Mouse (Mus musculus) lung, embryonic 14.5 days (tissue): ENCODE results near the gene Lypd5. TPM values are rescaled to one million over a fixed set of nuclear protein-coding genes. Genes with fewer than 3 reads are reported as not detected.
A peak's percentile ranks its signal among the peaks of the same experiment; 100 is the strongest.

ENCODE experiments used
- ATAC-seq: fragments of 200-750 bp; cut with Nextera tagmentation; 2 replicates; pipeline ENCODE4 v1.8.0; 2017; ENCODE audit warnings: mild to moderate bottlenecking, moderate TSS enrichment, moderate library complexity; ENCODE audit not compliant: insufficient read depth
- DNase-seq: peaks from one replicate; pipeline ENCODE4 v3.0.0-alpha.2; 2015
- H3K27ac ChIP-seq: fragments of 300-500 bp; sonication (generic); 2 replicates; pipeline ENCODE4 v1.5.1; 2014; ENCODE audit warnings: low read depth, mild to moderate bottlenecking, moderate library complexity
- H3K27me3 ChIP-seq: fragments of 300-500 bp; sonication (generic); 2 replicates; pipeline ENCODE4 v1.6.1; 2014; ENCODE audit warnings: low read length, control low read depth; ENCODE audit not compliant: insufficient read depth
- H3K36me3 ChIP-seq: fragments of 300-500 bp; sonication (generic); 2 replicates; pipeline ENCODE4 v1.6.1; 2014; ENCODE audit warnings: control low read depth; ENCODE audit not compliant: insufficient read depth
- H3K4me1 ChIP-seq: fragments of 300-500 bp; sonication (generic); 2 replicates; pipeline ENCODE4 v1.6.1; 2014; ENCODE audit warnings: antibody characterized with exemption, control low read depth; ENCODE audit not compliant: insufficient read depth
- H3K4me2 ChIP-seq: fragments of 300-500 bp; sonication (generic); 2 replicates; pipeline ENCODE4 v1.6.1; 2014; ENCODE audit warnings: mild to moderate bottlenecking
- H3K4me3 ChIP-seq: fragments of 300-500 bp; sonication (generic); 2 replicates; pipeline ENCODE4 v1.5.1; 2014; ENCODE audit warnings: low read depth, low read length
- H3K9ac ChIP-seq: fragments of 300-500 bp; sonication (generic); 2 replicates; pipeline ENCODE4 v1.6.1; 2014
- H3K9me3 ChIP-seq: fragments of 300-500 bp; sonication (generic); 2 replicates; pipeline ENCODE4 v1.6.1; 2016; ENCODE audit warnings: low read depth, low read length, control low read depth
- CTCF ChIP-seq: IDR thresholded peaks from 2 replicates; pipeline ENCODE4 v1.5.1; 2016; ENCODE audit warnings: antibody characterized with exemption, low read depth
- WGBS: fragments of 180-500 bp; shearing (Covaris S2); extraction: QIAGEN DNeasy Blood & Tissue Kit; methylation state at CpG from one replicate; pipeline ENCODE4 v1.1.7; 2014; 5-methylcytosine and 5-hydroxymethylcytosine counted together
- polyA plus RNA-seq: library from polyadenylated mRNA; unstranded; fragments of >200 nt; fragmentation: Nextera tagmentation; extraction: Ambion mirVana; gene quantifications from 2 replicates; pipeline ENCODE4 v1.2.1, GENCODE M21; 2014

Gene Lypd5
- polyA plus RNA-seq, 1 experiment from 2014 or later, result not detected

GRCm38 (mm10) chr7:24359269-24359668, 10.3 kb downstream of the Lypd5 start:
- TF ChIP-seq CTCF, result no peak
- H3K4me2 ChIP-seq, result no peak overlapping the region
- ATAC-seq (no peak), DNase-seq (peak; percentile 84)
- no peaks in the 10 kb centered on the region for H3K27me3 ChIP-seq
- H3K9ac ChIP-seq, result no peak overlapping the region
- no peaks in the 10 kb centered on the region for H3K9me3 ChIP-seq
- H3K4me3 ChIP-seq, result no peak overlapping the region
- no peaks in the 10 kb centered on the region for H3K36me3 ChIP-seq
- H3K27ac ChIP-seq, result no peak overlapping the region
- H3K4me1 ChIP-seq, result no peaks in the 10 kb centered on the region
- 18% methylated on average over 9 of the region's 9 CpGs for WGBS

- no peak overlapping the region for H3K4me3 ChIP-seq
- no peaks in the 10 kb centered on the region for H3K4me1 ChIP-seq
- TF ChIP-seq CTCF, result peak; percentile 42; the same call in 1 of the 2 replicates
- WGBS, result 58% methylated on average over 4 of the region's 4 CpGs
- H3K27me3 ChIP-seq, result no peaks in the 10 kb centered on the region
- H3K9me3 ChIP-seq, result no peaks in the 10 kb centered on the region
- H3K27ac ChIP-seq, result no peak overlapping the region
- no peak overlapping the region for H3K4me2 ChIP-seq
- no peak for ATAC-seq
- H3K36me3 ChIP-seq, result no peaks in the 10 kb centered on the region
- no peak for DNase-seq
- H3K9ac ChIP-seq, result no peak overlapping the region
Observed at GRCm38 (mm10) chr7:24361001-24361400, 12.0 kb downstream of the Lypd5 start.

- TF ChIP-seq CTCF, result peak; percentile 47
- Histone ChIP-seq H3K4me2 (no peak overlapping the region), H3K27ac (no peak overlapping the region), H3K4me3 (no peak overlapping the region), H3K9ac (no peak overlapping the region), H3K36me3 (no peaks in the 10 kb centered on the region), H3K9me3 (no peaks in the 10 kb centered on the region), H3K27me3 (no peaks in the 10 kb centered on the region), H3K4me1 (no peaks in the 10 kb centered on the region)
- DNase-seq (peak; percentile 31), ATAC-seq (no peak)
- 22% methylated on average over 7 of the region's 7 CpGs for WGBS
Observed at GRCm38 (mm10) chr7:24363228-24363627, 14.2 kb downstream of the Lypd5 start.

- Histone ChIP-seq H3K27ac (no peak overlapping the region), H3K9me3 (no peaks in the 10 kb centered on the region), H3K4me3 (no peak overlapping the region), H3K9ac (no peak overlapping the region), H3K36me3 (no peaks in the 10 kb centered on the region), H3K27me3 (no peaks in the 10 kb centered on the region), H3K4me1 (no peaks in the 10 kb centered on the region), H3K4me2 (no peak overlapping the region)
- DNase-seq (peak; percentile 94), ATAC-seq (peak; percentile 57; the same call in 1 of the 2 replicates)
- WGBS, result 24% methylated on average over 10 of the region's 10 CpGs
- peak; percentile 91 for TF ChIP-seq CTCF
Observed at GRCm38 (mm10) chr7:24364827-24365226, 15.8 kb downstream of the Lypd5 start.

GRCm38 (mm10) chr7:24365258-24366014, 16.4 kb downstream of the Lypd5 start:
- H3K9ac ChIP-seq, result no peak overlapping the region
- ATAC-seq, result no peak

GRCm38 (mm10) chr7:24366716-24367632, 18.0 kb downstream of the Lypd5 start:
- H3K27me3 ChIP-seq, result no peaks in the 10 kb centered on the region
- H3K9me3 ChIP-seq, result no peaks in the 10 kb centered on the region
- no peak for ATAC-seq
- no peak overlapping the region for H3K27ac ChIP-seq
- WGBS, result 64% methylated on average over 15 of the region's 15 CpGs
- H3K36me3 ChIP-seq, result no peaks in the 10 kb centered on the region
- no peak for TF ChIP-seq CTCF
- no peaks in the 10 kb centered on the region for H3K4me1 ChIP-seq
- H3K4me3 ChIP-seq, result no peak overlapping the region
- DNase-seq, result no peak
- no peak overlapping the region for H3K9ac ChIP-seq
- H3K4me2 ChIP-seq, result no peak overlapping the region

More at GRCm38 (mm10) chr7:24365258-24366014, 16.4 kb downstream of the Lypd5 start:
- no peak overlapping the region for H3K4me2 ChIP-seq
- 71% methylated on average over 5 of the region's 5 CpGs for WGBS
- TF ChIP-seq CTCF, result no peak
- H3K27ac ChIP-seq, result no peak overlapping the region
- no peak for DNase-seq
- no peaks in the 10 kb centered on the region for H3K4me1 ChIP-seq
- H3K4me3 ChIP-seq, result no peak overlapping the region
- no peaks in the 10 kb centered on the region for H3K27me3 ChIP-seq
- no peaks in the 10 kb centered on the region for H3K36me3 ChIP-seq
- H3K9me3 ChIP-seq, result no peaks in the 10 kb centered on the region

GRCm38 (mm10) chr7:24368226-24368625, 19.2 kb downstream of the Lypd5 start:
- Histone ChIP-seq H3K4me2 (no peak overlapping the region), H3K36me3 (no peaks in the 10 kb centered on the region), H3K9ac (no peak overlapping the region), H3K4me1 (peaks cover 3% of the 10 kb centered on the region; the same call in 1 of the 2 replicates), H3K9me3 (no peaks in the 10 kb centered on the region), H3K27me3 (no peaks in the 10 kb centered on the region), H3K27ac (no peak overlapping the region), H3K4me3 (no peak overlapping the region)
- ATAC-seq (no peak), DNase-seq (no peak)
- no peak for TF ChIP-seq CTCF
- 52% methylated on average over 4 of the region's 4 CpGs for WGBS
